ENCODE assay signal across 22 mouse cellular contexts in genomic region chr6:33755976-33756375, GRCm38 (mm10).
DNase-seq lines count a peak whose midpoint lies in the region; ATAC-seq and TF ChIP-seq lines count a peak whose summit lies in the region.
"Had no signal": no experiment of that assay in that cellular context is flagged by ENCODE, and none has a peak within 500 bp of the region (broad histone marks: within the 10 kb centered on the region; RNA-seq: fewer than 3 reads in every experiment).

No protein-coding gene starts in this region.

- no peak for TF ChIP-seq CTCF in layer of hippocampus, adult 2 months (conservative IDR thresholded peaks at IDR 0.05)

- peak; percentile 90 for ATAC-seq in granulocyte monocyte progenitor cell, adult 5-6 weeks (replicated peaks; ENCODE audit: poor library complexity, severe bottlenecking)
- peak; percentile 43 for ATAC-seq in megakaryocyte, adult 5-6 weeks (ENCODE audit: poor library complexity, severe bottlenecking)
- ATAC-seq: forebrain, embryonic 14.5 days; forebrain, embryonic 16.5 days had no signal

- H3K27ac ChIP-seq in layer of hippocampus, adult 2 months: no peak overlapping the region
- H3K27ac ChIP-seq: embryonic facial prominence, embryonic 10.5 days; embryonic facial prominence, embryonic 12.5 days; forebrain, embryonic 10.5 days; forebrain, embryonic 12.5 days had no signal

- H3K4me3 ChIP-seq in layer of hippocampus, adult 2 months: no peak overlapping the region
- H3K4me3 ChIP-seq: embryonic facial prominence, embryonic 10.5 days; embryonic facial prominence, embryonic 12.5 days; erythroblast, embryonic 14.5 days; forebrain, embryonic 10.5 days; forebrain, embryonic 12.5 days had no signal

- peak; percentile 12 for DNase-seq in 416B (ENCODE audit: low read depth)
- DNase-seq in urinary bladder, adult 18-20 months (ENCODE audit: low spot score in 2 of 2): no peak
- DNase-seq in layer of hippocampus, adult 2 months (ENCODE audit: low spot score in 2 of 2): no peak
- DNase-seq in ovary, postnatal 10 days (ENCODE audit: low spot score): no peak
- DNase-seq: adrenal gland, adult 2 months; adrenal gland, postnatal 10 days; adrenal gland, postnatal 25 days; cerebellum, adult 11 months; cerebellum, adult 18-20 months; cerebellum, adult 8-10 months; cerebellum, adult 9-11 months; cerebellum, postnatal 14 days; cerebellum, postnatal 36 days had no signal
